Mouse (Mus musculus): ENCODE measurements around the gene Hdac7.

DNA sequence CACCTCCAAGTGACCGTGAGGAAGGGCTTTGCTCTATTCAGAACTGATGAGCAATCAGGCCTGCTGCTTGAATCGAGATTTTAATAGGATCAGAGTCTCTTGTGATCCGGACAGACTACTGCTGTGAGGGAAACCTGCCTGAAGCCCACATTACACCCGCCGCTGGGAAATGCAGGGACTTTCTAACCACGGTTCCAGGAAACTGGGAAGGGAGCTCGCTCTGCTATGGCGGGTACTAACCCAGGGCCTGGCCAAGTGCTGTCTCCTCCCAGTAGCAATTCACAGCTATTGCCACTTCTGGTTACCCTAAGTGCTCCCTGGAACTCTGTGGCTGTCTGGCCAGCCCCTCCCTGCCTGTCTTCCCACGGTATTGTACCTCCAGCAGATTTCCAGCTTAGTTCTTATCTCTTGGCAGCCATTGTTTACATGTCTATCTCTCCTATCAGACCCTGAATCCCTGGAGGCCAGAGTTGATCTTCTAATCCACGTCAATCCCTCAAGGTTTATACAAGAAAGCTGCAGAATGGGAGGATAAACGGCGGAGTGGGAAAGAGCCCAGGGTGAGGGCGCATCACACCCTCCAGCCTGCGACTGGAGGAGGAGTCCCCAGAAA is 18.7 kb upstream of the Hdac7 start:
- TF ChIP-seq CTCF (IDR thresholded peaks at IDR 0.05; ENCODE audit: low read depth) (no peak), EP300 (IDR thresholded peaks at IDR 0.05; ENCODE audit: low read depth) (no peak)

All from liver, postnatal 0 days (tissue).